Mouse (Mus musculus) limb, embryonic 15.5 days (tissue): ENCODE measurements around the gene Tmcc1. TPM values are rescaled to one million over a fixed set of nuclear protein-coding genes. Genes with fewer than 3 reads are reported as not detected.
"Not testable (repeated sequence)": the region's sequence is repeated elsewhere in the genome, so short reads cannot be mapped to it uniquely, and the experiment has no call there.

Experiments used
- ATAC-seq: fragments of 200-750 bp; cut with Nextera tagmentation; 2 replicates; pipeline ENCODE4 v1.8.0; 2017; ENCODE audit warnings: low read depth, moderate TSS enrichment; ENCODE audit not compliant: insufficient number of reproducible peaks, low FRiP score, low TSS enrichment
- H3K27ac ChIP-seq: fragments of 300-500 bp; sonication (generic); 2 replicates; pipeline ENCODE4 v1.5.1; 2015; ENCODE audit warnings: moderate library complexity, mild to moderate bottlenecking, inconsistent platforms
- H3K27me3 ChIP-seq: fragments of 300-500 bp; sonication (generic); 2 replicates; pipeline ENCODE4 v1.6.1; 2015; ENCODE audit warnings: inconsistent platforms
- H3K36me3 ChIP-seq: fragments of 300-500 bp; sonication (generic); 2 replicates; pipeline ENCODE4 v1.6.1; 2015; ENCODE audit warnings: inconsistent platforms
- H3K4me1 ChIP-seq: fragments of 300-500 bp; sonication (generic); 2 replicates; pipeline ENCODE4 v1.6.1; 2015; ENCODE audit warnings: inconsistent platforms
- H3K4me2 ChIP-seq: fragments of 300-500 bp; sonication (generic); 2 replicates; pipeline ENCODE4 v1.6.1; 2015; ENCODE audit warnings: mild to moderate bottlenecking, inconsistent platforms
- H3K4me3 ChIP-seq: fragments of 300-500 bp; sonication (generic); 2 replicates; pipeline ENCODE4 v1.5.1; 2015; ENCODE audit warnings: mild to moderate bottlenecking, inconsistent platforms
- H3K9ac ChIP-seq: fragments of 300-500 bp; sonication (generic); 2 replicates; pipeline ENCODE4 v1.6.1; 2015; ENCODE audit warnings: inconsistent platforms
- H3K9me3 ChIP-seq: fragments of 300-500 bp; sonication (generic); 2 replicates; pipeline ENCODE4 v1.6.1; 2016; ENCODE audit warnings: inconsistent platforms
- WGBS: fragments of 180-500 bp; shearing (Covaris S2); methylation state at CpG from one replicate; pipeline ENCODE4 v1.1.7; 2015; 5-methylcytosine and 5-hydroxymethylcytosine counted together
- polyA plus RNA-seq: library from polyadenylated mRNA; unstranded; fragments of >200 nt; fragmentation: Nextera tagmentation; extraction: Ambion mirVana; gene quantifications from 2 replicates; pipeline ENCODE4 v1.2.1, GENCODE M21; 2015

The Tmcc1 gene
- polyA plus RNA-seq, 1 experiment from 2014 or later, result 12.0 TPM

- Histone ChIP-seq H3K4me2 (peak overlapping the region; percentile 62), H3K4me1 (peaks cover 26% of the 10 kb centered on the region), H3K4me3 (peak overlapping the region; percentile 69), H3K9me3 (no peaks in the 10 kb centered on the region), H3K27ac (peak overlapping the region; percentile 83), H3K27me3 (0 out of 2 replicates have a peak, but pooled peaks cover 3% of the 10 kb centered on the region), H3K9ac (peak overlapping the region; percentile 76), H3K36me3 (no peaks in the 10 kb centered on the region)
- peak; percentile 80 for ATAC-seq
- under 1% methylated on average over 47 of the region's 51 CpGs for WGBS
Observed at GRCm38 (mm10) chr6:116192809-116193311, 426 bp downstream of the Tmcc1 start.

- WGBS, result 43% methylated on average over 1 of the region's 1 CpGs
- Histone ChIP-seq H3K27me3 (no peaks in the 10 kb centered on the region), H3K36me3 (no peaks in the 10 kb centered on the region), H3K4me1 (peaks cover 26% of the 10 kb centered on the region), H3K4me3 (no peak overlapping the region), H3K9me3 (no peaks in the 10 kb centered on the region), H3K27ac (no peak overlapping the region), H3K4me2 (no peak overlapping the region), H3K9ac (no peak overlapping the region)
- ATAC-seq, result no peak
Observed at GRCm38 (mm10) chr6:116189417-116189816, 3.9 kb downstream of the Tmcc1 start.

DNA sequence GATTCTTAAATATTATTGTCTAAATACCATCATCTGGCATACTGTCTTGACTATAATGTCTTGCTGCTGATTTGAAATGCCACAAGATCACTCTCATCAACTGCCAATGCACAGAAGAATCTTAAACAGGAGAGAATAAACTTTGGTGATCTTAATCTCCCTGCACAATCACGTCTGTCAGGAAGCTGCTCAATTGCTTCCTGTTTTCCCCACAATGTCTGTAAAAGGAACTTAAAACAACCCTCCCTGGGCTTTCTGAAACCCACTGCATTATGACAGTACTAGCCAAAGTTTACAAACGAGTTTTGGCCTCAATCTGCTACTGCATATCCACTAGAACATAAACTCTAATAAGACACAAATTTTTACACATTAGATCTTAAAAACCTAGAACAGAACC, 6.8 kb downstream of the Tmcc1 start:
- WGBS, result 31% methylated on average over 2 of the region's 2 CpGs

GRCm38 (mm10) chr6:116183509-116183908, 9.8 kb downstream of the Tmcc1 start:
- Histone ChIP-seq H3K4me3 (no peak overlapping the region), H3K4me2 (no peak overlapping the region), H3K9ac (no peak overlapping the region), H3K27me3 (no peaks in the 10 kb centered on the region), H3K36me3 (no peaks in the 10 kb centered on the region), H3K4me1 (no peaks in the 10 kb centered on the region), H3K27ac (no peak overlapping the region), H3K9me3 (no peaks in the 10 kb centered on the region)
- WGBS, result 89% methylated on average over 5 of the region's 5 CpGs
- ATAC-seq, result no peak

More for the DNA sequence above, 6.8 kb downstream of the Tmcc1 start:
- Histone ChIP-seq H3K27me3 (no peaks in the 10 kb centered on the region), H3K4me2 (no peak overlapping the region), H3K9ac (no peak overlapping the region), H3K27ac (no peak overlapping the region), H3K4me1 (peaks cover 10% of the 10 kb centered on the region), H3K9me3 (no peaks in the 10 kb centered on the region), H3K4me3 (no peak overlapping the region), H3K36me3 (no peaks in the 10 kb centered on the region)
- ATAC-seq, result no peak

- Histone ChIP-seq H3K9me3 (no peaks in the 10 kb centered on the region), H3K27me3 (no peaks in the 10 kb centered on the region), H3K36me3 (no peaks in the 10 kb centered on the region; the same call in 1 of the 2 replicates), H3K4me2 (no peak overlapping the region), H3K27ac (no peak overlapping the region), H3K4me1 (no peaks in the 10 kb centered on the region), H3K9ac (no peak overlapping the region), H3K4me3 (no peak overlapping the region)
- WGBS, result 65% methylated on average over 3 of the region's 3 CpGs
- ATAC-seq, result no peak
Observed at GRCm38 (mm10) chr6:116180731-116181130, 12.6 kb downstream of the Tmcc1 start.

DNA sequence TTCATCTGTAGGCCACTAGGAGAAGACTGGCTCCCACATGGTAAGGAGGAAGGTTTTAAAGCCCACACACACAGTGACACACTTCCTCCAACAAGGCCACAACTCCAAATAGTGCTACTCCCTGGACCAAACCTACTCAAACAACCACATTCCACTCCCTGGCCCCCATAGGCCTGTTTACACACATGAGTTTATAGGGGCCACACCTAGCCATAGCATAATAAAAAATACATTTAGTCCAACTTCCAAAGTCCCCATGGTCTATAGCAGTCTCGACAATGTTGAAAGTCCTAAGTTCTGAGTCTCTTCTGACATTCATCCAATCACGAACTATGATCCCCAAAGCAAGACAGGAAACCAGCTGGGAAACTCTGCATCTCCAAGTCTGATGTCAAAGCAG, 14.9 kb downstream of the Tmcc1 start:
- Histone ChIP-seq H3K36me3 (peaks cover 4% of the 10 kb centered on the region), H3K4me2 (no peak overlapping the region), H3K9me3 (no peaks in the 10 kb centered on the region), H3K9ac (no peak overlapping the region), H3K4me3 (no peak overlapping the region), H3K27me3 (no peaks in the 10 kb centered on the region), H3K27ac (no peak overlapping the region), H3K4me1 (no peaks in the 10 kb centered on the region)
- ATAC-seq, result no peak
- 91% methylated on average over 2 of the region's 2 CpGs for WGBS

GRCm38 (mm10) chr6:116173511-116174099, 19.7 kb downstream of the Tmcc1 start:
- H3K27me3 ChIP-seq, H3K4me2 ChIP-seq, H3K9ac ChIP-seq, H3K27ac ChIP-seq, H3K4me3 ChIP-seq, H3K4me1 ChIP-seq, ATAC-seq, H3K36me3 ChIP-seq, H3K9me3 ChIP-seq: not testable (repeated sequence)
- WGBS, result 78% methylated on average over 37 of the region's 37 CpGs

DNA sequence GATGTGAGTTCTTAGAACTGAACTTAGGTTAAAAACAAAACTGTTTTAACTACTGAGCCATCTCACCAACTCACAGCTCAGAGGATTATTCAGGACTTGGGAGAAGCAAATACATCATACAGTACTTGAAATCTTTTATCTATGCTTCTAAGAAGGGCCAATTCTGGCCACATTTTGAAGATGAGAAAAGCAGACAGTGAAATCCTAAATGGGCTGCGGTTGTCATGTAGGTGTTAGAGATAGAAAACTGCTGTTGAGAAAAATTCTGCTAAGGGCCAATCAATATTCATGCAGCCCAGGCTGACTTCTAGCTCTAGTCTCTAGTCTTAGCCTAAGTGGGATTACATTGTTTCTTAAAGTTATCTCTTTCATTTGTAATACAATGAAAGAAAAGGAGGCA, 26.9 kb downstream of the Tmcc1 start:
- no peak for ATAC-seq
- H3K36me3 ChIP-seq, result peaks cover 8% of the 10 kb centered on the region
- 85% methylated on average over 1 of the region's 1 CpGs for WGBS

GRCm38 (mm10) chr6:116154854-116155624, 38.2 kb downstream of the Tmcc1 start:
- Histone ChIP-seq H3K4me2 (no peak overlapping the region), H3K27ac (no peak overlapping the region)
- 24% methylated on average over 3 of the region's 3 CpGs for WGBS

More for the DNA sequence above, 26.9 kb downstream of the Tmcc1 start:
- Histone ChIP-seq H3K27ac (no peak overlapping the region), H3K27me3 (no peaks in the 10 kb centered on the region), H3K4me1 (no peaks in the 10 kb centered on the region), H3K4me2 (no peak overlapping the region), H3K9ac (no peak overlapping the region), H3K9me3 (no peaks in the 10 kb centered on the region), H3K4me3 (no peak overlapping the region)

GRCm38 (mm10) chr6:116147386-116147785, 45.9 kb downstream of the Tmcc1 start:
- ATAC-seq, result no peak
- H3K4me1 ChIP-seq, result no peaks in the 10 kb centered on the region
- H3K4me3 ChIP-seq, result no peak overlapping the region
- no peak overlapping the region for H3K4me2 ChIP-seq
- 77% methylated on average over 1 of the region's 1 CpGs for WGBS
- H3K27me3 ChIP-seq, result no peaks in the 10 kb centered on the region
- H3K27ac ChIP-seq, result no peak overlapping the region
- H3K9me3 ChIP-seq, result no peaks in the 10 kb centered on the region
- H3K36me3 ChIP-seq, result no peaks in the 10 kb centered on the region
- no peak overlapping the region for H3K9ac ChIP-seq

More at GRCm38 (mm10) chr6:116154854-116155624, 38.2 kb downstream of the Tmcc1 start:
- Histone ChIP-seq H3K9me3 (no peaks in the 10 kb centered on the region), H3K9ac (no peak overlapping the region), H3K4me1 (0 out of 2 replicates have a peak, but pooled peaks cover 2% of the 10 kb centered on the region), H3K27me3 (no peaks in the 10 kb centered on the region), H3K36me3 (no peaks in the 10 kb centered on the region), H3K4me3 (no peak overlapping the region)
- no peak for ATAC-seq

DNA sequence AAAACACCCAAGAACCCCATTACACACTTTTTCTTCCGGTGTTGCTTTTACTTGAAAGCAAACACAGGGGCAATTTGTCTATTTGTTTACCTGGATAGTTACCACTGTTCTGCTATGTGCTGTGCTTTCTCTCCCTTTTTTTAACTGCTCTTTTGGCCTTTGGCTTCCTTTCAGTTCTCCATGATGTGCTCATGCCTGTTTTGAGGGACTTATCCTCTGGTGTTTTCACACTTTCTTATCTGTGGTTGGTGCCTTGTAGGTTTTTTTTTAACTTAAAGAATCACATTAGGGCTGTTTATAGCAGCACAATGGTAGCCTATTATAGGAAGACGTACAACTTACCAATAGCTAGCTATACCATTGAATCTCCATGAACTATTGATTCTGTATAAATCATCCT, 51.6 kb downstream of the Tmcc1 start:
- no peaks in the 10 kb centered on the region for H3K4me1 ChIP-seq
- no peaks in the 10 kb centered on the region for H3K27me3 ChIP-seq
- 56% methylated on average over 2 of the region's 2 CpGs for WGBS
- no peak overlapping the region for H3K4me2 ChIP-seq
- ATAC-seq, result no peak
- H3K9me3 ChIP-seq, result no peaks in the 10 kb centered on the region
- no peak overlapping the region for H3K27ac ChIP-seq
- H3K4me3 ChIP-seq, result no peak overlapping the region
- H3K9ac ChIP-seq, result no peak overlapping the region
- no peaks in the 10 kb centered on the region for H3K36me3 ChIP-seq

- H3K27ac ChIP-seq, result no peak overlapping the region
- ATAC-seq, result no peak
- no peaks in the 10 kb centered on the region for H3K27me3 ChIP-seq
- H3K36me3 ChIP-seq, result no peaks in the 10 kb centered on the region
- H3K4me1 ChIP-seq, result no peaks in the 10 kb centered on the region
- H3K9me3 ChIP-seq, result no peaks in the 10 kb centered on the region
- H3K9ac ChIP-seq, result no peak overlapping the region
- H3K4me2 ChIP-seq, result no peak overlapping the region
- no peak overlapping the region for H3K4me3 ChIP-seq
Observed at GRCm38 (mm10) chr6:116140782-116141181, 52.5 kb downstream of the Tmcc1 start.
